Mouse (Mus musculus): ENCODE measurements around the gene Fgfrl1.

DNA sequence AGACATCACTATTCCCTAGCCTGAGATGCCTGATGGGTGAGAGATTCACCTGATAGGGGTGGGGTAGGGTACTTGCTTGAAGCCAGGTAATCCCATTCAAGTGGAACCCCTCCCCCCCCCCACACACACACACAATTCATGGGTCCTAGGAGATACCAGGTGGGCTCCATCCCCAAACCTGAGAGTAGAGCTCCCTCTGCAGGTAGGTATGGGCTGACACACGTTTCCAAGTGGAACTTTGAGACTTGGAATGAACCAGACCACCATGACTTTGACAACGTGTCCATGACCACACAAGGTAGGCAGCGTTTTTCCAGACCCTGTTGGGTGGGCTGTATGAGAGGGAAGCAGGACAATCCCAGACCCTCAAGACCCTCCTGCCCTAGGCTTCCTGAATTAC, 12.3 kb upstream of the Fgfrl1 start:
- TF ChIP-seq CTCF (IDR thresholded peaks at IDR 0.05; ENCODE audit: control insufficient read depth, insufficient read depth, insufficient read length) (no peak), MAX (IDR thresholded peaks at IDR 0.05) (no peak), MYOD1 (IDR thresholded peaks at IDR 0.05; ENCODE audit: control insufficient read depth, insufficient read length, low read depth) (no peak), USF1 (IDR thresholded peaks at IDR 0.05; ENCODE audit: low read depth) (no peak), FOSL1 (IDR thresholded peaks at IDR 0.05; ENCODE audit: insufficient read depth, low read length, poor library complexity, severe bottlenecking) (no peak), CEBPB (IDR thresholded peaks at IDR 0.05; ENCODE audit: low read depth) (no peak), MYOG (IDR thresholded peaks at IDR 0.05; ENCODE audit: control insufficient read depth, extremely low read depth, insufficient read length) (no peak)
